28 mouse cellular contexts compared by ENCODE assay signal in genomic region chr14:48106453-48106852, GRCm38 (mm10). TPM values are rescaled to one million over a fixed set of nuclear protein-coding genes. Genes with fewer than 3 reads are reported as not detected.
"Had no signal": no experiment of that assay in that cellular context is flagged by ENCODE, and none has a peak within 500 bp of the region (broad histone marks: within the 10 kb centered on the region; RNA-seq: fewer than 3 reads in every experiment).

No protein-coding gene starts in this region.

- ATAC-seq: forebrain, embryonic 13.5 days; forebrain, embryonic 14.5 days; forebrain, embryonic 15.5 days; forebrain, embryonic 16.5 days; forebrain, postnatal 0 days had no signal

- H3K4me3 ChIP-seq: embryonic facial prominence, embryonic 10.5 days; embryonic facial prominence, embryonic 12.5 days; embryonic facial prominence, embryonic 13.5 days; embryonic facial prominence, embryonic 15.5 days; erythroblast, embryonic 14.5 days; forebrain, embryonic 10.5 days; forebrain, embryonic 12.5 days; forebrain, embryonic 13.5 days; forebrain, embryonic 15.5 days; gastrocnemius, adult 2 months had no signal

- H3K9me3 ChIP-seq: embryonic facial prominence, embryonic 12.5 days; embryonic facial prominence, embryonic 15.5 days; forebrain, embryonic 13.5 days; forebrain, embryonic 15.5 days had no signal

- H3K27me3 ChIP-seq: embryonic facial prominence, embryonic 12.5 days; embryonic facial prominence, embryonic 13.5 days; embryonic facial prominence, embryonic 15.5 days; forebrain, embryonic 12.5 days; forebrain, embryonic 13.5 days; forebrain, embryonic 15.5 days had no signal

- H3K36me3 ChIP-seq: embryonic facial prominence, embryonic 10.5 days; embryonic facial prominence, embryonic 12.5 days; embryonic facial prominence, embryonic 13.5 days; embryonic facial prominence, embryonic 15.5 days; forebrain, embryonic 10.5 days; forebrain, embryonic 12.5 days; forebrain, embryonic 15.5 days had no signal

- H3K9ac ChIP-seq: embryonic facial prominence, embryonic 12.5 days; embryonic facial prominence, embryonic 13.5 days; embryonic facial prominence, embryonic 15.5 days; forebrain, embryonic 12.5 days; forebrain, embryonic 13.5 days; forebrain, embryonic 15.5 days; forebrain, postnatal 0 days had no signal

- H3K4me1 ChIP-seq: embryonic facial prominence, embryonic 10.5 days; embryonic facial prominence, embryonic 12.5 days; embryonic facial prominence, embryonic 13.5 days; embryonic facial prominence, embryonic 15.5 days; forebrain, embryonic 10.5 days; forebrain, embryonic 12.5 days; forebrain, embryonic 13.5 days; forebrain, embryonic 15.5 days had no signal

- H3K27ac ChIP-seq: embryonic facial prominence, embryonic 10.5 days; embryonic facial prominence, embryonic 12.5 days; embryonic facial prominence, embryonic 13.5 days; embryonic facial prominence, embryonic 15.5 days; forebrain, embryonic 10.5 days; forebrain, embryonic 12.5 days; forebrain, embryonic 13.5 days; forebrain, embryonic 15.5 days; gastrocnemius, adult 2 months had no signal

- DNase-seq: cerebellum, adult 18-20 months; cerebellum, adult 2 months; cerebellum, adult 8-10 months; cerebellum, adult 9-10 months; cerebellum, adult 9-11 months; cerebellum, postnatal 10 days; cerebellum, postnatal 14 days; cerebellum, postnatal 25 days; cerebellum, postnatal 36 days; embryo, embryonic 11 days; forebrain, postnatal 0 days; gastrocnemius, adult 2 months; gastrocnemius, postnatal 10 days; gastrocnemius, postnatal 14 days; gastrocnemius, postnatal 25 days; gastrocnemius, postnatal 36 days; heart, adult 18-20 months had no signal

- H3K4me2 ChIP-seq: embryonic facial prominence, embryonic 12.5 days; embryonic facial prominence, embryonic 13.5 days; embryonic facial prominence, embryonic 15.5 days; forebrain, embryonic 12.5 days; forebrain, embryonic 13.5 days; forebrain, embryonic 15.5 days had no signal

RNA-seq across cellular contexts. Expression of gene Peli2, which starts 14.2 kb away (rescaled TPM):
- polyA plus RNA-seq: erythroblast, embryonic 14.5 days had no signal
